Mouse (Mus musculus) retina, embryonic 14.5 days (tissue): ENCODE results near the gene Dscam.

Experiments
- DNase-seq: peaks from one replicate; pipeline ENCODE4 v3.0.0-alpha.2; 2015; ENCODE audit warnings: low spot score

Gene Dscam

GRCm38 (mm10) chr16:97170513-97171081 lies at the start of gene Dscam:
Gene Dscam, minus strand, starts transcription at chr16:97170752.
- peak; percentile 68 for DNase-seq

DNA sequence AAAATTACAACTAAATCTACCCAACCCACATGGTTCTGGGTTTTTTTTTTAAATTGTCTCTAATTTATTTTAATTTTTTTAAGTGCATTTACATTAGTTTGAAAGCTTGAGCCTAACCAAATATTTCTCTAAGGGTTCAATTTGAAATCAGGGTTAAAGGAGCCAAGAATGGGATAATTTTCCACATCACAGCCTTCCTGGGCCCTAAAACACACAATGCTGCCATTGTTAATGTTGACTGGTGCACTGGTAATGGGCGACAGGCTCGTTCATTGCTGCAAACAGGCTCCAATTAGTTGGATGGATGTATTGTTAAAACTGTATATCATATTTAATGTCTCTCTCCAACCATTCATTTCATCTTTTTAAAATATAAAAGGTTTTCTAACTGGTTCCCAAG lies 48.8 kb upstream of the Dscam start:
- peak; percentile 44 for DNase-seq

- no peak for DNase-seq
Observed at GRCm38 (mm10) chr16:97209997-97210396, 39.4 kb upstream of the Dscam start.

GRCm38 (mm10) chr16:97208276-97208675 lies 37.7 kb upstream of the Dscam start:
- no peak for DNase-seq

DNA sequence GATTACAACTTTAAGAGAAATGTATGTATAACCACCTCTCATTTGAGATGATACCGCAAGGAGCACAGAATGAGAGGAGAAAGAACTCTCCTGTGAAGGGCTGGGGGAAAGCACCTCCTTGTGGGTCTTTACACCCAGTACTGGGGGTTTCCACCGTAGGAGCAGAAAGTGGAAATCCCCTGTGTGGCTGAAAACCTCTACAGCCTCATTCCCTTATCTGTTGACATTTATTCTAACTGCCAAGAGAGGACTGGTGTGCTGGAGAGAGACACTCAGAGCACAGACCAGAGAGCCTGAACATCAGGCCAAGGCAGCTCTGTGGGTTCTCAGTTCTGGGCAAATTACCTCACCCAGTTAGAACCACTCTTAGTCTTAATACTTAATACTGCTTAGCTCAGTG lies 33.5 kb upstream of the Dscam start:
- no peak for DNase-seq

DNA sequence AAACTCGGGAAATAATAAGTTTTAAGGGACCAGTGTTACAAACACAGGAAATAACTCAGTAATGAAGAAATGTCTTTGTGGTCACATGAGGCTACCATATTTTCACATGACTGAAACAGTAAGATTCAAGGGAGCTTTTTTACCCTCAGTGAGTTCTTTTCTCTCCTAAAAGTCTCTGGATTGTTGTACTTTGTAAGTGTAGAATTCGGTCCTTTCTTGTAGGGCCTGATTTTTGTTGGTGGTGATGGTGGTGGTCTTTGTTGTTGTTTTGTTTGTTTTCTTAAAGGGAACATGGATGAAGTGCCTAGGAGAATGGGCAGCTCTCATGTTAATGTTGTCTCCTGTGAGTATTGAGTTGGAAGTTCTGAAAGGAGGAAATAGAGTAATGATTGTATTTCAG lies 33.0 kb upstream of the Dscam start:
- DNase-seq, result no peak

GRCm38 (mm10) chr16:97194630-97195029 lies 24.1 kb upstream of the Dscam start:
- no peak for DNase-seq

- no peak for DNase-seq
Observed at GRCm38 (mm10) chr16:97194179-97194578, 23.6 kb upstream of the Dscam start.

DNA sequence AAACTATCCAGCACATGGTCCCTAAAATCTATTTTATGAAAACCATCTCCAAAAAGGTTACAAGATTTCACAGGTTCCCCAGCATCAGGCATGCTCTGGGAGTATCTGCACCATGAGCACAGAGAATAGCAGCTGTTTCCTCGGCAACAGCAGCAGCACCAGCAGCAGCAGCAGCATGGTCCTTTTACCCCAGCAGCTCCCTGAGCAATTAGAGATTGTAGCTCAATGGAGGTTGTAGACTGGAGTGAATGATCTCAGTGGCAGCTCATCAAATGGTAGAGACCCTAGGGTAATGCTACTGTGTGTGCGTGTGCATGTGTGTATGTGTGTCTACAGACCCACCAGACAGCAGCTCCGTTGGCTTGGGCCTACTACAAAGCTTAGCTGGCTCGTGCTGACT lies 21.7 kb upstream of the Dscam start:
- DNase-seq, result no peak

DNA sequence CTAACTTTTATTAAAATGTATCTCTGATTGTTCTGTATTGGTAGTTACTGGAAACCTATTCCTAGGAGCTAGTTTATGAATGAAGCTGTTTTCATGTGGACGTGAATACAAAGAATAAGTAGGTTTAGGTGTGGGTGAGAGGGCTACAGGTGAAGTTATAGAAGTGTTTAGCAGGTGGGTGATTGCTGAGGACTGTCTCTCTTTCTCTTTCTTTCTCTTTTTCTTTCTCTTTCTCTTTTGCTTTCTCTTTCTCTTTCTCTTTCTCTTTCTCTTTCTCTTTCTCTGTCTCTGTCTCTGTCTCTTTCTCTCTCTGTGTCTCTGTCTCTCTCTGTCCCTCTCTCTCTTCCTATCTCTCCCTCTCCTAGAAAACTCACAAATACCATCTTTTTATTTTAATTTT lies 20.1 kb upstream of the Dscam start:
- no peak for DNase-seq

GRCm38 (mm10) chr16:97171500-97171899 lies 948 bp upstream of the Dscam start:
- peak; percentile 53 for DNase-seq

- DNase-seq, result peak; percentile 41
Observed at GRCm38 (mm10) chr16:97169901-97170512, 545 bp downstream of the Dscam start.

GRCm38 (mm10) chr16:97168614-97169013 lies 1.9 kb downstream of the Dscam start:
- DNase-seq, result no peak

GRCm38 (mm10) chr16:97168030-97168429 lies 2.5 kb downstream of the Dscam start:
- no peak for DNase-seq

- DNase-seq, result no peak
Observed at GRCm38 (mm10) chr16:97166166-97166565, 4.4 kb downstream of the Dscam start.

GRCm38 (mm10) chr16:97165444-97166121 lies 5.0 kb downstream of the Dscam start:
- DNase-seq, result peak; percentile 80

- peak; percentile 51 for DNase-seq
Observed at GRCm38 (mm10) chr16:97158279-97158678, 12.3 kb downstream of the Dscam start.

DNA sequence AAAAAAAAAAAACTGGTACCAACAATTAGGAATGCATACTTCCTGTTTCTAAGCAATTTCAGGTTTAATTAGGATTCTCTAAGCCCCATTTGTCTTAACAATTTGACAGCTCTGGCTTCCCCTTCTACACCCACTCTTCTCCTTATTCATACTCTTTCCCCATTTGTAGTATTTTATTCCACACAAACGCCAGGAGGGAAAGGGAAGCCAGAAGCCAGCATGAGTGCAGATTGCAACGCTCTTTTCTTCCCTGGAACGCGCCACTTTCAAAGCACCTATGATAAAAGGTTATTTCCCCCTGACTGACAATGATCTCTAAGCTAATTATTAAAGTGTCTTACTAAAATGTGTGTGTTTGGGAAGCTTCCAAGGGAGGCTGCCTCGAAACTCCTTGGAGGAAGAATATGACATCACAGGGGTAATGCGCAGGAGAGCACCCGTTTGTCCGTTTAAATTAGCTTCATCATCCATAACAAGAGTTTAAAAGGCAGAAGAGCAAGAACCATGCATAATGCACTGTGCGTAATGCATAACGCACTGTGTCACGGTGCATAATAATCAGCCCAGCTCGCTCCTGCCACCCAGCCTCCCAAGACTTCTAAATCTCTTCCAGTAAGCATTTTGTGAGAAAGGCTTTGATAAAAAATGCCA lies 25.9 kb downstream of the Dscam start:
- peak; percentile 61 for DNase-seq

DNA sequence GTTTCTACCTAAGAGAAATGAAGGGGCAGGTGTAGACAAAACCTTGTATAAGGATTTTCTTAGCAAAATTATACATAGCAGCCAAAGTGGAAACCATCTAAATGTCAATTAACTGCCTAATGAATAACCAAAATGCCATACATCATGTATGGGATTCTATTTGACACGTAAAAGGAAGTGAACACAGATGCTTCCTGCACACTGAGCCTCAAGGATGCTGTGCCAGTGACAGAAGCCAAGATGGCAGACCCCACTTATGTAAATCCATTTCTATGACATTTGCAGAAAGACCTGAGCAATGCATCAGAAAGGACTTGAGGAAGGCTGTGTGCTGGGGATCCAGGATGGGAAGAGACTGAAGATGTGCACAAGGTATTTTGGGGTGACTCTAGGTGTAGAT lies 28.6 kb downstream of the Dscam start:
- DNase-seq, result no peak

DNA sequence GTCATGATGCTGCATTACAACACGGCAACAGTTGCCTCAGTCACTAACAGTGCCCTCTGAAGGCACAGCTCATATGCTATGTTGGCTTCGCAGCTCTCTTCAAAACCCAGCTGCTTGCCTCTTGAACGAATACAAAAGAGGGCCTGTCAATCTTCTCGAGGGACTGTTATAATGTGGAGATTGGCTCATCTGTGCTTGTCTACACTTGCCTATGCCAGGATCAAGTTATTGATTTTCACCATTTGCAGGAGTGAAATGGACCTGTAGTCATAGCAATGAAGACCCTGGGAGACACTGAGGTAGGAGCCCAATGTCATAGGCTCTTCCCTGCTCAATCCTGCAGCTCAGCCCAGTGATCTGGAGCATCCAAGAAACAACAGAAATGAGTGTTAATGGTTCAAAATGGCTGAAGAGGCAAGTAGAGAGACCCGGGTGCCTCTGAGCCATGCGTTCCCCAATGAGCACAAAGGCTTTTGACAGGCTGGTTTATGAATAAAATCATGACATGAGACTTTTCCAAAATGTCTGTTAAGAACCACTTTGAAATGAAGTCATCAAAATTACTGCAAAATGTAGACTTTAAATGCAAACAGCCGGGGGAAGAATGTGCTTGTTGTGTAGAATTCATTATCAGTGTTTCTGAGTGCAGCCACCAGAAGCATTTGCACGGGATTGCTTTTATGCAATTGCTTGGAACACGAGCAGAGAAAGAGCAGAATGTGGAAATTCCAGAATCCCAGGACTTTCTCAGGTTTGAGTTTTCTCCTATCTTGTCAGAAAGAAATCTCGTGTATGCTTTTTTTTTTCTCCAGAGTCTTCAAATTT lies 35.3 kb downstream of the Dscam start:
- DNase-seq, result no peak

GRCm38 (mm10) chr16:97127296-97127695 lies 43.3 kb downstream of the Dscam start:
- no peak for DNase-seq

GRCm38 (mm10) chr16:97110028-97110427 lies 60.5 kb downstream of the Dscam start:
- no peak for DNase-seq
